Mouse (Mus musculus) lung, postnatal 36 days (tissue): ENCODE data around the gene Mylk.

Experiments used
- DNase-seq: peaks from one replicate; pipeline ENCODE4 v3.0.0; 2022; ENCODE audit warnings: mixed read lengths

Mylk gene

DNA sequence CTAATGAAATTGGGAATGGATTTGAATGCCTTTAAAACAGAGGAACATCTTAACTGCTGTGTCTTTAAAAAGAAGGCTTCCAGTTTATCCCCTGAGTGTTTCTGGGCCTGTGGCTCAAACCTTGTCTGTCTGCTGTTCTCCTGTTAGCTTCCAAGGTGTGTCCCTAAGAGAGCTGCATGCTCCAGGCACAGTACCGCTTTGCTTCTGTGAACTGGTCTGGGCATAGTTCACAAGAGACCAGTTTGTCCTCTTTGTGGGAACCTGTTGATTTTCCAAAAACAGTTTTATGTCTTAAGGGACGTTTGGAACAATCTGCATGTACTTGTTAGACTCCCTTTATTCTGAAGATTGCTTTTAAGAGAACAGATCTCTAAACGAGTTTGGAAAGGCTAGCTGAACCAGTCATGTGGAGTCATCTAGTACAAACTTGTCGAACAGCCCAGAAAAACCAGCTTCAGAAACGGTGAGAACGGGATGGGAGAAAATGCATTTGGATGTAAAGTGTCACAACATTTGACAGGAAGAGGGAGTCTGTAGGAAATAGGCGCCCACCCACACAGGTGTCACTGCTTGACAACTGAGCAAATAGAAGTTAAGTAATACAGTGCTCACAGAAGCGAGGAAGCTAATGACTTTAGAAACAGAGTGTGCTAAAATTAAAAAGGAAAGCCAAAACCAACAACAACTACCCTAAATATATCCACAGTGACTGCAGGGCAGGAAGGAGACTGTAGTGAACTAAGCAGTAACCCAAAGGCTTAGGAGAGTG is 289.0 kb downstream of the Mylk start:
- no peak for DNase-seq

DNA sequence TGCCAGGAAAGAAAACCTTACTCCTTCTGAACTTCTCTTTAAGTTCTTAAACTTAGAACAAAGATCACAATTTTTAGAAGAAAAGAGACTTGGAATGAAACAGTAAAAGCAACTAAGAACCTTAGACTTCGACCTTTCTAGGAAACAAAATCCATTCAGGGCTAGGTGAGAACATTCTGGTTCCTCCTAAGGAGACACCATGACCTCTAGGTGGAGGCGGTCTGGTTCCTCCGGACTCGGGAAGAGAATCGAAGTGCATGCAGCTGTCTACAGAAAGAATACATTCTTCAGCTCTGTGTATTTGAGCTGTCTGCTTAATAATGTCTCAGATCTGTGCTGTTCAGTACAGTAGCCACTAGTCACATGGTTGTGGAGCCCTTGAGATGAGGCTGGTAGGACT is 290.0 kb downstream of the Mylk start:
- DNase-seq = no peak

- no peak for DNase-seq
Measured at GRCm38 (mm10) chr16:35036754-35037153, 291.7 kb downstream of the Mylk start.

GRCm38 (mm10) chr16:35038343-35039057 is 293.5 kb downstream of the Mylk start:
- DNase-seq = no peak

GRCm38 (mm10) chr16:35040154-35040553 is 295.1 kb downstream of the Mylk start:
- DNase-seq = no peak

DNA sequence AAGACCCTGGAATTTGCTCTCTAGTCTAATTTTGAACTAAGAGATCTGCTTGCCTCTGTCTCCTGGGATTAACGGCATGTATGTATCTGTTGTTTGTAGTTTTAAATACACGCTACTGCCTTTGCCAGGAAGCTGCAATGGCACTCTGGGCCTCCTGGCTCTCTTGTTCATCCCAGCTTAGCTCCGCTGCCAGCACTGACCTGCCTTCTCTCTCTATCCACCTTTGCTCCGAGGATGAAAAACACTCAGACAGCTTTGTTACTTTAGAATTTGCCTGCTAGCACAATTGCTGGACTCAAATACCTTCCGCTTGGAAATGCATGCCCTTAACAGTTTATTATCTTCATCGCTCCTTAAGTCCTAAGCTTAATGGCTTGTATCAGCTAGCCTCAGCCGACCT is 296.0 kb downstream of the Mylk start:
- no peak for DNase-seq

- DNase-seq = no peak
Measured at GRCm38 (mm10) chr16:35046081-35046775, 301.2 kb downstream of the Mylk start.

GRCm38 (mm10) chr16:35047272-35047969 is 302.4 kb downstream of the Mylk start:
- no peak for DNase-seq

DNA sequence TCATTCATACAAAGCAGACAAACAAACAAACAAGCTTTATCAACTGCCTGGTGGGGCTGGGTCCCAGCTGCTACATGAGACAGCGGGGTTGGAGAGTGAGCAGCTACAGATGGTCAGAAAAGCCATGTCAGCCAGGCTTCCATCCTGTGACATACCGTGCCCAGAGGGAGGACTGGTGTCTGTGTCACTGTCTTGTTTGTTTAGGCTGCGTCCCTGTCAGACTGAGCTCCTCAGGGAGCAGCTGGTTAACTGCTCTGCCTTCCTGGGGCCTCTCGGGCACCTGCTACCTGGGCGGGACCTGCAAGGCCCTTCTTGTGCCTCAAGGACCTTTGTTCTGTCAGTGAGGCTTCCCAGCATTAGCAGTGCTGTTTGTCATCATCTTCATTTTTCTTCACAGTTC is 306.1 kb downstream of the Mylk start:
- DNase-seq = no peak
